Mouse (Mus musculus) cerebellum, adult 2 months (tissue): ENCODE measurements around the gene Shld2.

Experiments used
- CTCF ChIP-seq: fragments of 200-500 bp; IDR thresholded peaks from 2 replicates; pipeline ENCODE4 v1.5.1; 2011; ENCODE audit warnings: low read depth, mild to moderate bottlenecking, control low read depth, low read length, moderate library complexity, borderline replicate concordance; ENCODE audit not compliant: insufficient read depth
- POLR2A ChIP-seq: fragments of 200-500 bp; IDR thresholded peaks from 2 replicates; pipeline ENCODE4 v1.6.1; 2011; ENCODE audit warnings: low read length, control low read depth, borderline replicate concordance; ENCODE audit not compliant: insufficient read depth

DNA sequence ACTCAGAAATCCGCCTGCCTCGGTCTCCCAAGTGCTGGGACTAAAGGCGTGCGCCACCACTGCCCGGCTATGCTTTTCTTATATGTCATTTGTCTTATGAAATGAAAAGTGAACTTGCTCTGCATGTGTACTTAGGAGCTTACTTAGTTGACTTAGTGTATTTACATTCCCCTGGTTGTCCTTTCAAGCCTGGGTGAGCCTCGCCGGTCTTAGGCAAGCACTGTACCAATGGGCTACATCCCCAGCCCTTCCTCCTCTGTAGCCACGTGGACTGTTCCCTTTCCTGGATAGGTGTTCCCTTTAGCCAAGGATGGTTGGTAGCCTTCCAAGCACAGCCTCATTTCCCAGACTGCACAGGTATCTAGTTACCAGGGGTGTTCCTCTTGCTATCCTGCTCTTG lies 38.7 kb upstream of the Shld2 start:
- TF ChIP-seq CTCF (no peak), POLR2A (no peak)
